Mouse (Mus musculus) heart, adult 2 months (tissue): ENCODE measurements at regions not wholly inside any gene's neighbourhood (a gene's known extent, or its start where the extent isn't known, plus 50 kb on each side); places are given as distances from the start of the nearest gene placed in this dataset.

Experiments used
- DNase-seq, 2 experiments: peaks; one replicate each; pipeline ENCODE4 v3.0.0; 2021
- H3K27ac ChIP-seq: fragments of 200-600 bp; 2 replicates; pipeline ENCODE4 v1.8.1; 2022
- H3K27me3 ChIP-seq: fragments of 200-500 bp; 2 replicates; pipeline ENCODE4 v1.6.1; 2012; ENCODE audit warnings: mild to moderate bottlenecking, low read length, inconsistent platforms, mixed read lengths; ENCODE audit not compliant: control insufficient read depth, insufficient read depth
- H3K36me3 ChIP-seq: fragments of 200-500 bp; 2 replicates; pipeline ENCODE4 v1.6.1; 2012; ENCODE audit warnings: low read length, inconsistent platforms; ENCODE audit not compliant: control insufficient read depth, insufficient read depth
- H3K4me1 ChIP-seq: fragments of 200-500 bp; 2 replicates; pipeline ENCODE4 v1.6.1; 2011; ENCODE audit warnings: low read length; ENCODE audit not compliant: control insufficient read depth, insufficient read depth
- H3K4me3 ChIP-seq: fragments of 200-600 bp; 2 replicates; pipeline ENCODE4 v1.8.1; 2022
- H3K79me2 ChIP-seq: fragments of 200-500 bp; replicated peaks from 2 replicates; pipeline ENCODE4 v1.6.1; 2012; ENCODE audit warnings: mild to moderate bottlenecking, inconsistent platforms, low read length, moderate library complexity, mixed read lengths; ENCODE audit not compliant: control insufficient read depth, insufficient read depth
- H3K9ac ChIP-seq: fragments of 200-500 bp; 2 replicates; pipeline ENCODE4 v1.6.1; 2012; ENCODE audit warnings: low read depth, mild to moderate bottlenecking, control low read depth, inconsistent platforms, low read length, mixed read lengths
- CTCF ChIP-seq: fragments of 200-600 bp; IDR thresholded peaks from 2 replicates; pipeline ENCODE4 v1.8.1; 2022; ENCODE audit warnings: antibody characterized with exemption, mild to moderate bottlenecking, moderate library complexity
- EP300 ChIP-seq: fragments of 200-500 bp; IDR thresholded peaks from 2 replicates; pipeline ENCODE4 v1.6.1; 2011; ENCODE audit warnings: low read depth, low read length, control low read depth; ENCODE audit not compliant: insufficient read depth
- POLR2A ChIP-seq: fragments of 200-500 bp; IDR thresholded peaks from 2 replicates; pipeline ENCODE4 v1.6.1; 2011; ENCODE audit warnings: mild to moderate bottlenecking, low read depth, low read length, control low read depth; ENCODE audit not compliant: insufficient read depth
- WGBS: fragments of 180-500 bp; shearing (Covaris S2); methylation state at CpG from one replicate; pipeline ENCODE4 v1.1.7; 2018; 5-methylcytosine and 5-hydroxymethylcytosine counted together
- intact Hi-C: fragments of 180-260 bp; cut with DNase I; formaldehyde crosslinking; loops from one replicate; pipeline ENCODE4 v1.15.1; 2025

DNA sequence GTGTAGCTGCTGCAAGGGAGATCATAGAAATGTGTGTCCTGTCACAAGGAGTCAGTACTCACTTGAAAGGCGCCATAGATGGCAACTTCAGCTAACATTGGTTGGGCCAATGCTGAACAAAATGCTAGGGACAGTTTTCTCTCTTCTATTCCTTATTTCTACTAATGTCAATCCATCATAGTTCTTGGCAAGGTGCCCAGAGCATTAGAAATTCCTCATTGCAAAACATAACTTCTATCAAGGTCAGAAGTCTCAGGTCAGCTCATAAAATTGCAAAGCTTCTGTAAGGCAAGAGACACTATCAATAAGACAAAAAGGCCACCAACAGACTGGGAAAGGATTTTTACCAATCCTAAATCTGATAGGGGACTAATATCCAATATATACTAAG, 106.3 kb downstream of the D1Ertd622e start:
- WGBS, result 88% methylated on average over 1 of the region's 1 CpGs
- Histone ChIP-seq H3K4me3 (no peak overlapping the region), H3K27me3 (no peaks in the 10 kb centered on the region), H3K36me3 (no peaks in the 10 kb centered on the region), H3K27ac (no peak overlapping the region), H3K9ac (no peak overlapping the region), H3K4me1 (no peaks in the 10 kb centered on the region), H3K79me2 (no peaks in the 10 kb centered on the region)
- no peak for TF ChIP-seq EP300
- no peak for TF ChIP-seq POLR2A
- TF ChIP-seq CTCF, result no peak
- intact Hi-C loops, result no loop called here
- DNase-seq, result no peak

DNA sequence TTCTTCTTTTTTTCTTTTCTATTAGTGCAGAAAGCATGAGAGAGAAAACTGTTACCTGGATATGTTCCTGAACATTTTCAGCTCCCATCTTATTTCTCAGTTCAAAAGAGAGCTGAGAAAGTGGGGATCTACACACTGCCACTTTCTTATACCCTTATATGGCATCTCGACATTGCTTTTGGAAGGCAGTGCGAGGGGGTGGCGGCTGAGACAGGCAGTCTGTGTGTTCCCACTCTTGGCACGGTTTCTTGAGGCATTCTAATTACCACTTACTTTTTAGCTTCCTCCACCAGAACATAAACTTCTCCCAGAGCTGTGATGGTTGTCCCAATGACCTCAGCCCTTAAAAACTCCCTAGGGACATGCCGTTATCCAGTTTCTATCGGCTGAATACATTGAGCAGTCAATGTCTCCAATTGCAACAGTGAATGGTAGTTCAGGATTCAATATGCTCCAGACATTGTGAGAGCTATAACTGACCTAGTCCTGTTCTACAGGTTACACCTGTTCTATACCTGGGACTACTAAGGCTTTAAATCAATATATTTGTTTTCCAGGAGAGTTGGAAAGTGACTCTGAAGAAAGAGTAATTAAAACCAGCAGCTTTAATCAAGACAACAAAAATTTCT, 106.8 kb downstream of the D1Ertd622e start:
- TF ChIP-seq CTCF (no peak), POLR2A (no peak), EP300 (no peak)
- no peaks in the 10 kb centered on the region for H3K36me3 ChIP-seq
- H3K9ac ChIP-seq, result no peak overlapping the region
- H3K27me3 ChIP-seq, result no peaks in the 10 kb centered on the region
- intact Hi-C loops, result no loop called here
- no peak for DNase-seq
- H3K27ac ChIP-seq, result no peak overlapping the region
- 66% methylated on average over 6 of the region's 6 CpGs for WGBS
- no peaks in the 10 kb centered on the region for H3K4me1 ChIP-seq
- H3K4me3 ChIP-seq, result no peak overlapping the region
- no peaks in the 10 kb centered on the region for H3K79me2 ChIP-seq

DNA sequence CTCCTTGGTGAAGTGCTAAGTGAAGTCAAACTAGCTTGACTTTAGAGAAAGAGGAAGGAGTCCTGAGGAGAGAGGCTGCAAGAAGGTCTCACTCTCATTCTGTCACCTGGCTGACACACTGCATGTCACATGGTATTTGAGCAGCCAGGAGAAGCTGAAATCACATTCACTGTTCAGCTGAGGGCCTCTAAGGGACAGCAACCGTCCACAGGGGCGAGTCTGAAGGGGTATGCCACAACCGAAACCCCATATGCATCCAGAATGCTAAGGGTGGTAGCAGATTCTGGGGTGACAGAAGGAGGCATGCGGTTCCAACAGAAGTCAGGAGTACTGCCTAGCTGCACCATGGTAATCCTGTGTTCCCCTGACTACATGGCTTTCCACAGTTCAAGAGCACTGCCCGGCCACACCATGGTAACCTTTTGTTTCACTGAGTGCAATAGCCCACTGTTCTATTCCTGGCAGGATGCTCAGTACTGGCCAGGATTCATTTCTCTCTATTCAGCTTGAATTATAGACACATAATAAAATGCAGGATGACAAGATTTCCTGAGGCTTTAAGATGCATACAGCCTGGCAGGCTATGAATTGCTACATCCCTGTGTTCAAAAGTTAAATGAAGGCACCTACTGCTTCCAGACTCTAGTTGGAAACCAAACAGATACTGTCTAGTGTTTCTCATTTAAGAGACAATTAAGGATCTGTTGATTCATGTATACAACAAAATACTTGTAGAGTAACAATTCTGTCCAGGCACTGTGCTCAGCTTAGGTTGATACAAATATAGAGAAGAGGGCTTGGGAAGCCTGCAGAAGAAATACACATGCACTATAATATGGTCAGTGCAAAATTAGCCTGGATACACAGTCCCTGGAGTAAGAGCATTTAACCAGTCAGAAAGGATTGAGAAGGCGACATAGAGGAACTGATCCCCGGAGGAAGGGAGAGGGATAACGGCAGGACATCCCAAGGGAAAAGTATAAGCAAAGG, 108.1 kb downstream of the D1Ertd622e start:
- Histone ChIP-seq H3K9ac (no peak overlapping the region), H3K27ac (no peak overlapping the region), H3K4me3 (no peak overlapping the region), H3K4me1 (no peaks in the 10 kb centered on the region), H3K36me3 (no peaks in the 10 kb centered on the region), H3K79me2 (no peaks in the 10 kb centered on the region), H3K27me3 (no peaks in the 10 kb centered on the region)
- DNase-seq, result no peak
- intact Hi-C loops, result no loop called here
- no peak for TF ChIP-seq CTCF
- TF ChIP-seq EP300, result no peak
- no peak for TF ChIP-seq POLR2A
- 81% methylated on average over 8 of the region's 8 CpGs for WGBS

DNA sequence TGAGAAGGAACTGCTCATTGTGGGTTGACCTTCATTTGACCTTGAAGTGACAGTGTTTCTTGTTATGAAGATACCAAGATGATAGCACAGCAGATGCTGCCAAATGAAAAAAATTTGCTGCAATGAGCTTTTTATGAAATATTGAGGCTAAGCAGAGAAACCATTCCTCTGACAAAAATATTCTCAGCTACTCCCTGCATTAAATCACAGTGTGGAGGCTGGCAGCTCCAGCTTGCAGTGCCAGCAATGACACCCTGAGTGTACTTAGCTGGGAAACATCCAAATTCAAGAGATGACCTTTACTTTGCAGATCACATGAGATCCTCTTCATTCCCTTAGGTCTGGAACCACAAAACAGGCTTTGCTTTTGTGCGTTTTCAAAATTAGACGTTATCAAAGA, 109.0 kb downstream of the D1Ertd622e start:
- DNase-seq, result no peak
- Histone ChIP-seq H3K79me2 (no peaks in the 10 kb centered on the region), H3K27ac (no peak overlapping the region), H3K36me3 (no peaks in the 10 kb centered on the region), H3K9ac (no peak overlapping the region), H3K4me3 (no peak overlapping the region), H3K27me3 (no peaks in the 10 kb centered on the region), H3K4me1 (no peaks in the 10 kb centered on the region)
- intact Hi-C loops, result no loop called here
- WGBS, result 54% methylated on average over 2 of the region's 2 CpGs
- no peak for TF ChIP-seq EP300
- TF ChIP-seq POLR2A, result no peak
- TF ChIP-seq CTCF, result no peak

DNA sequence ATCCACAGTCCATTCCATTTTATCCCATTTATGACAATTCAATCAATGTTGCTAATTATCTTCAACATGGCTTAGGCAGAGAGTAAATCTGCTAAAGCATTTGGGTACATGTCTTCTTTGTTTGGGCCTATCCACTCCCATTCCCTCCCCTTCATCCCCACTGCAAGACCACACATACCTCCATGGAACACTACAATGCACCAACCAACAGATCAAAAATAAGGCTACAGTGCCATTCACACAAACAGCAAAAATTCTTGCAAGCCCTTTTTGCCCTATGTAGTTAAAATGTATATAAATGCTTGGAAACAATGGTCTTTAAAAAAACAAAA, 120.7 kb downstream of the D1Ertd622e start:
- H3K79me2 ChIP-seq, result no peaks in the 10 kb centered on the region
- no peaks in the 10 kb centered on the region for H3K4me1 ChIP-seq
- intact Hi-C loops, result no loop called here
- no peak for TF ChIP-seq EP300
- H3K4me3 ChIP-seq, result no peak overlapping the region
- no peak overlapping the region for H3K27ac ChIP-seq
- no peak for DNase-seq
- no peaks in the 10 kb centered on the region for H3K36me3 ChIP-seq
- no peak overlapping the region for H3K9ac ChIP-seq
- no peaks in the 10 kb centered on the region for H3K27me3 ChIP-seq

DNA sequence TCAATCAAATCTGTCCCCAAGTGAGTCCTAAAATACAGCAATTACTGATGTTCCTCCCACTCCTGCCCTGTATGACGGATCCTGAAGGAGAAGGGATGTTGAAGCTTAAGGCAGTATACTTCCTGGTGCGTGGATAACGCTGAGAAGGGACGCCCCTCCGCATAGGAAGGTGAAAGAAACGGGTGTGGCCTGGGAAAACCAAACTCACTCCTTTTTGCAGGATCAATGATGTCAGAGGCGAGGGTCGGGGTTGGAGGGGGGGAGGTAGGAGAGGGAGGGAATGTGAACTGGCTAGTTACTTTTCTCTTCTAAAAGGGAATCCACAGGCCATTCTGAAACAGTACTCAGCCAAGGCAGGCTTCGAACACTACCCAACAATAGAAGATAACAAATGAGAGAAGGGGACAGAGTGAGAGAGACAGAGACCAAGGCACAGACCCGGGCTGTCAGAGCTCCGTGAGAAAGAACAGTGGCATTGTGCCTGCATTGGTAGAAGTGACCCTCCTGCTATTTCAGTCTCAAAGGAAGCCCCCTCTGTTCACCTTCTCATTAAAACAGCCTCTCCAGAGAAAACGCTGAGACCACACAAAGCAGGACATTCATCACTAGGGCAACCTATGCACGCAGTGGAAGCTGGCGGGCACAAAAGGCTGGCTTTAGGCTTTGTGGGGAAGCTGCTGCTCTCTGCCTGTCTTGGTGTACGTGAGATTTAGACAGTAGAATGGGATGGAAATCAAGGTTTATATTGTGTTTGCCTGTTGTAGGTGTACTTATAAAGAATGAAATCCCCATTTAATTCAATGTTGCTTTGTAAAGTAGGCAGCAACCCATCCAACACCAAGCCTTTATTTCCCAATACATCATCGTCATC, 121.3 kb downstream of the D1Ertd622e start:
- WGBS, result 64% methylated on average over 16 of the region's 16 CpGs
- Histone ChIP-seq H3K27me3 (no peaks in the 10 kb centered on the region), H3K79me2 (no peaks in the 10 kb centered on the region), H3K27ac (no peak overlapping the region), H3K36me3 (no peaks in the 10 kb centered on the region), H3K9ac (no peak overlapping the region), H3K4me1 (no peaks in the 10 kb centered on the region), H3K4me3 (no peak overlapping the region)
- no peak for DNase-seq
- intact Hi-C loops, result no loop called here
- TF ChIP-seq POLR2A (no peak), CTCF (no peak), EP300 (no peak)
